Mouse (Mus musculus): Measurements from ENCODE around the gene Ube2l3.
"Not testable (repeated sequence)": the region's sequence is repeated elsewhere in the genome, so short reads cannot be mapped to it uniquely, and the experiment has no call there.

The Ube2l3 gene

GRCm38 (mm10) chr16:17208389-17209361 is 6.2 kb upstream of the Ube2l3 start, which contains the start of gene Rimbp3:
Rimbp3 (plus strand) TSS chr16:17208603.
- DNase-seq: peak; percentile 97

- DNase-seq: peak; percentile 89
Measured at GRCm38 (mm10) chr16:17204990-17205389, 2.5 kb upstream of the Ube2l3 start.

DNA sequence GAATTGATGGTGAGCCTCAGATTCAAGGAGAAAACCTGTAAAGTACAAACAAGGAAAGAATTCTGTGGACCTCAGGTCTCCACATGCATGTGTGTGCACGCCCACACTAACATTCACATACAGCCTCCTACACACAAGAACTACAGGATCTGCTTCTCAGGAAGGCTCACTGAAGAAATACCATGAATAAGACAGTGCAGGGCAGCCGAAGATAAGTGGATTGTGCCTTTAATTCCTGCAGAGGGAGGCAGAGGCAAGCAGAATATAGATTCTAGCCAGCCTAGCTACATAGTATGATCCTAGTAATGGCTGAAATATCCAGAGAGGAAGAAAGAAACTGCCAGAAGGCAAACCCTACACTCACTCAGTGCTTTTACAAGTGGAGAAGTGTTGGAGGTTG is 472 bp downstream of the Ube2l3 start:
- DNase-seq: no peak

DNA sequence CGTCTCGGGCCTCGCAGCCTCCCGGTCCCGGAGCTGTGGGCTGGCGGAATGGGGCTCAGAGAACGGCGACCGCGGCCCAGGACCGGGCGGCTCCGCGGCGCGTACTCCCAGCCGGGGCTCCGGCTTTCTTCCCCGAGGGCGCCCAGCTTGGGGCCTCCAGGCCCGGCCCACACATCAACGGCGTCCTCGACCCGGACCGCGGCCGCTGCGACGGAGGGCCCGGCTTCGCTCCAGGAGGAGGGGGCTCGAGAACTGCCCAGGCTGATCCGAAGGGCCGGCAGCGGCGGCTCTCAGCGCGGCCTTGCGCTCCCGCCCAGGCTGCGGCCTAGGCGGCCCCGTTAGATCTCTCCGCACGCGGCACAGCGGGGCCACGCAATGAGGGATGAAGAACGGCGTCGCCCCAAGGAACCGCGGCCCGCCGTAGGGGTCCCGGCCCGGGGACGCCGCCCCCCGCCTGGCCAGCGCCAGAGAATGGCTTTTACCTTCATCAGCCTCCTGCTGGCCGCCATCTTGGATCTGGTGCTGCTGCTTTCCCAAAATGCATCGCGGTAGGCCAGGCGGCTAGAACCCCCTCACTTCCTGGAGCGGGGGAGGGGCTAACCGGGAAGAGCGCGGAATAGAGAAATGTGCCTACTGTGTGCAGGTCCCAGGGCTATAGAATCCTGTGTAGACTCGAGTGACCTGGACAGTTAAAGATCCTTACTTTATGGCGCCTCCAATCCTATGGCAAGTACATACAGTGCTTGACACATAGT is 1.3 kb downstream of the Ube2l3 start:
- DNase-seq: peak; percentile 98

DNA sequence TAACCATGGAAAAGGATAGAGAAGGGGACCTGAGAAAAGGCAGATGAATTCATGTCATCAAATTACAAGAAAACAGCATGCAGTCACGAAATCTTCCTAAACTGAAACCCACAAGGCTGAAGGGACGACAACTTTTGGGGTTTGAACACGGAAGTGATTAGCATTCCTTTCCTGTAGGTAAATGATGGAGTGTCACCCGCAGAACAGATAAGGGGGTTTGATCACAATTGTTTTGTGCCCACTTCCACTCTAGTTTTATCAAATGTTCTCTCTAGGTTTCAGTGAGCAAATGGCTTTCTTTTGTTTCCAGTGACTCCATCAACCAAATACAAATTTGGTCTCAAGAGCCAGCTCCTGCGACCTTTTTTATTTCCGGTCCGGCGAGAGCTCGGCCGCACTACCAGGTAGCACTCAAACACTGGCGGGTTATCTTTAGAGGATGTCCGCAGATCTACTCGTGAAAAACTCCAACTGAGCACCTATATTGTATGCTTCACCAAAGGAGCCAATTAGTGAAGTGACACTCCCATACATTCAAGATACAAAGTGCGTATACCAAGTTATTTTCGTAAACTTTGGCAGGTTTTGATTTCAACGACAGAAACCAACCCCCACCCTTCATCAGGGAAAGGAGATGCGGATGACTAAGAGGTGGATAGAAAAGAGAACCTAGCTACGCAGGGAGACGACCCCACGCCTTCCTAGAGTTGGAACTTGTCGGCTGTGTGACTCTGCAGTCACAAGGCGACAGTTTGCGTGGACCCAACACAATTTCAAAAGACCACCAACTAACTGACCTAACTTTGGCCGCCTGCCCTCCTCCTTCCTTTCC is 2.1 kb downstream of the Ube2l3 start:
- DNase-seq: peak; percentile 88

- DNase-seq: no peak
Measured at GRCm38 (mm10) chr16:17193823-17194222, 8.6 kb downstream of the Ube2l3 start.

GRCm38 (mm10) chr16:17185475-17185874 is 17.0 kb downstream of the Ube2l3 start:
- DNase-seq: no peak

GRCm38 (mm10) chr16:17183003-17183402 is 19.4 kb downstream of the Ube2l3 start:
- DNase-seq: peak; percentile 86

DNA sequence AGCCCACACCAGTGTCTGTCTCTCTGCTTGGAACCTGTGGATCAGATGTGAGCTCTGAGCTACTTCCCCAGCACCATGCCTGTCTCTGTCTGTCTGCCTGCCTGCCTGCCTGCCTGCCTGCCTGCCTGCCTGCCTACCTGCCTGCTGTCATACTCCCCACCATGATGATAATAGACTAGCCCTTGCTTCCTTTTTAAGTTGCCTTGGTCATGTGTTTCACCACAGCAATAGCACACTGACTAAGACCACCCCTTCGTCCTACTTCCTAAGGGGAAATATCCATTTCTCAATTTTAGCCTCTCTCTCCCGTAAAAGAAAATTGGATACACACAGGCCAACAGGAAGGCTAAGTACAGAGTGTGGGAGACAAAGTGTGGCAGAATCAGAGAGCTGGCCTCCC is 20.3 kb downstream of the Ube2l3 start:
- DNase-seq: no peak

DNA sequence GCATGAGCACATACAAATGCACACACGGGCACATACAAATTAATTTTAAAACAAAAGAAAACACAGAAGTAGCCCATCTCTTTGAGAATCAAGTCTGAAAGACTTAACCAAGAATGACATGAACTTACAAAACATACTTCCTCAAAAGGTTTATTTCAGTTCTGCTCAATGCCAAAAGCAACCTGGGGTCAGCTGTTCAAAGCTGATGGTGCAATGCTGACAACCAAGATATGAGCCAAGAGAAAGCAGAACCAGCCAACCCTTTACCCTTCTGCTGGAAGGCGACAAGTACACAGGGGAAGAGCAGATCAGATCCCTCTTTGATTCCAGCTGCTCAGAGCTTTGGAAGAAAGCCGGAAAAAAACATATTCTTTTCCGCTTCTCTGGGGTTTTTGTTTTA is 21.1 kb downstream of the Ube2l3 start:
- peak; percentile 96 for DNase-seq

GRCm38 (mm10) chr16:17179706-17180105 is 22.7 kb downstream of the Ube2l3 start:
- no peak for DNase-seq

- no peak for DNase-seq
Measured at GRCm38 (mm10) chr16:17177623-17178170, 24.8 kb downstream of the Ube2l3 start.

DNA sequence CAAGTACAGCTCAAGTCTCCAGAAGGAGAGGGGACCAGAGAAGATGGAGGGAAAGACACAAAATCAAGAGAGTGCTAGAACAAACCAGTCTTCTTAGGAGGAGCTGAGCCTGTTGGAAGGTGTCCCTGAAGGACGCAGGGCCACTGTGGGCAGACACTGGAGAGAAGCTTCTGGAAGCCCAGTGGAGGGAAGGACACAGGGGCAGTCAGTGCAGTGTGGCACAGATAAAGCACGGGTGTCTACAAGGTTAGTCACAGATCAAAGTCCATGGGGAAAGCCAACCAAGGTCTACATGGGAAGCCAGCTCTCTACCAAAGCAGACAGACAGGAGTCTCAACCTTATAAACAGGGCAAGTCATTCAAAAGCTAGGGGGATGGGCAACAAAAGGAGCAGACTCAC is 26.7 kb downstream of the Ube2l3 start:
- DNase-seq: no peak

DNA sequence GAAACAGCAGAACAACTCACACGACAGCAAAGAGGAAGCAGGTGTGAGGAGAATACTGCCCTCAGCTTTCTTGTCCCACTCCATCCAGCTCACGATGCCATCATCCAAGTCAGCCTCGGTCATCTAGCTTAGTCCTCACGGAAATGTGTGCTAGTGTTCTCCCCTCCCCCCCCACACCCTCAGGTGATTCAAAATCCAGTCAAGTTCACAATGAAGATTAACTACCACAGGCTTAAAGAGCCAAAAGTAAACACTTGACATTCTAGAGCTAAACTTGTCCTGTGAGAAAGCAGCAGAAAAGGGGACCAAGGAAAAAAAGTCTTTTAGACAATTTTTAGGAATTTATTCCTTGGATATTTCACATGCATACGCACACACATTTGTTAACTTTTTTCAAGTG is 34.4 kb downstream of the Ube2l3 start:
- DNase-seq: no peak

GRCm38 (mm10) chr16:17167179-17167578 is 35.3 kb downstream of the Ube2l3 start:
- DNase-seq: no peak

DNA sequence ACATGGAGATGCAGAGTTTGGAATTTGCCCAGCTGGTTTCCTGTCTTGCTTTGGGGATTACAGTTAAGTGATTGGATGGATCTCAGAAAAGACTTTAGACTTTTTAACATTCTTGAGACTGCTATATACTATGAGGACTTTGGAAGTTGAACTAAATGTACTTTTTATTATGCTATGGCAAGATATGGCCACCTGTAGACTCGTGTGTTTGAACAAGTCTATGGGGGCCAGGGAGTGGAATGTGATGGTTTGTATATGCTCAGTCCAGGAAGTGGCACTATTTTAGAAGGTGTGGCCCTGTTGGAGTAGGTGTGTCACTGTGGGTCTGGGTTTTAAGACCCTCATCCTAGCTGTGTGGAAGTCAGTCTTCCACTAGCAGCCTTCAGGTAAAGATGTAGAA is 37.0 kb downstream of the Ube2l3 start:
- DNase-seq: not testable (repeated sequence)

DNA sequence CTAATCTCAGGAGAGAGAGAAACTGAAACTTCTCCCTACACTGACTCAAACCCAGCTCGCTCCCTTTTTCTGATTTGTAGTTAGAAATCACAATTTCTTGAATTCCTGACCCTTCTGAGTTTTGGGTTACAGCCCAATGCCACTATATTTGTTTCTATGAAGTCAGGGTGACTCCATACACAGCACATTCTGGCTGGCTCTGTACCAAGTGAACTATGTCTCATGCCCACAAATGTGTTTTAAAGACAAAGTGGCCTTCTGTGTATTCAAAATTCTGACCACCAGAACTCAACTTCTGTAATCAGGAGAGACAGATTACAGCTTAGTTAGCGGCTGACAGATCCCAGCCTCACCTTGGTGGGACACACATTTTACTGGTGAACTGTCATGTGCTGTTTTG is 48.1 kb downstream of the Ube2l3 start:
- no peak for DNase-seq

GRCm38 (mm10) chr16:17151874-17152273 is 50.6 kb downstream of the Ube2l3 start:
- DNase-seq: peak; percentile 79

DNA sequence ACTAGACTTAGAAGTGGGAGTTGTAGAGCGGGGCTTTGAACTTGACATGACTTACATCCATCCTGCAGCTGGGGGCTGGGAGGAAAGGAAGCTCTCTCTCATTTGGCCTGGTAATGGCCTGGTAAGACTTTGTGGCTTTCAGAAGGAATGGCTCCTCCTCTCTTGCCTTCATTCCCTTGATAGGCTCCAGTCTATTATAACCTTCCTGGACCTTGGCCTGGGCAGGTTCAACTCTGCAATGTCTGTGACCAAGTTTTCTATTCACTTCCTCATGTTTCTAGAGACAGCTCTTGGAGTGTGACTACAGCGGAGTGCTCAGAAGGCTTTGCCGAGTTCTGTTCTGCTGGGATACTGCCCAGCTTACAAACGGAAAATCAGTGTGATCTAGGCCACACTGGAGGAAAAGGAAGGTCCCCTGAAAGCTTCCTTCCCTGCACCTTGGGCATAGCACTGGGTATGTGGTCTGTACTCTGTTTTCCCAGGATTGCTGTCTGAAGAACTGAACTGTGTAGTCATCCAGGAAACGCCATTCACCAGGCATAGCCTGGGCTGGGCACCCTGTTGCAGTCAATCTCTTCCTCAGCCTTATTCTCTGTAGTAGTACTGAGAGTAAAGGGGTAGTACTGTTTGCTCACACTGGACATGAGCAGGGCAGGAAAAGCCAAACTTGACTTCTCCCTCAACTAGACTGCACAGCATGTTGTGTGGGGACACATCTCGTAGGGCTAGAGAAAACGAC is 51.8 kb downstream of the Ube2l3 start:
- DNase-seq: no peak

GRCm38 (mm10) chr16:17148084-17148483 is 54.4 kb downstream of the Ube2l3 start:
- DNase-seq: peak; percentile 90

DNA sequence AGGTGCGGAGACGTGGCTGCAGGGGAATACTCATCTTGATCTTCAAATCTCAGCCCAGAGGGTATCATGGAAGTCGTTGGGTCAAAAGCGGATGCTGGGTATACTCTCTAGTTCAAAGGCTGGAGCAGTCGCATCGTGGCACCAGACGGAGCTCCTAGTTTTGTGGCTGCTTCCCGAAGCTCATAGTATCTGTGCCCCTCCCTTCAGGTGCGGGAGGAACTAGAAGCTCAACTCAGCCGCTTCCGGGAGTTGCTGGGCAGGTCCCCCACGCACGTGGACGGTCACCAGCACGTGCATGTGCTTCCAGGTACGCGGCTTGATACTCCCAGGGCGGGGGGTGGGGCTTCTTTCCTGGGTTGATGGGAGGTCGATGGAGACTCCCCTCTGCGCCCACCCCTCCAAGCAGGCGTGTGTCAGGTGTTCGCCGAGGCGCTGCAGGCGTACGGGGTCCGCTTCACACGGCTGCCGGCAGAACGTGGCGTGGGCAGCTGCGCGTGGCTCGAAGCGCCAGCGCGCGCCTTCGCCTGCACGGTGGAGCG is 55.0 kb downstream of the Ube2l3 start:
- DNase-seq: peak; percentile 89
